Comparison of ENCODE assay signal across 9 mouse cellular contexts in genomic region chr5:68350921-68351320, GRCm38 (mm10).
"Had no signal": no experiment of that assay in that cellular context is flagged by ENCODE, and none has a peak within 500 bp of the region (broad histone marks: within the 10 kb centered on the region; RNA-seq: fewer than 3 reads in every experiment).

No protein-coding gene starts in this region.

- DNase-seq: kidney, postnatal 10 days; kidney, postnatal 36 days; liver, postnatal 0 days; right cerebral cortex, adult 18-20 months; right cerebral cortex, postnatal 14 days; right cerebral cortex, postnatal 4 days; thymus, adult 2 months; thymus, postnatal 14 days; thymus, postnatal 4 days had no signal
